Mouse (Mus musculus) hindbrain, embryonic 14.5 days (tissue): ENCODE measurements at regions not wholly inside any gene's neighbourhood (a gene's known extent, or its start where the extent isn't known, plus 50 kb on each side); places are given as distances from the start of the nearest gene placed in this dataset.
"Not testable (repeated sequence)": the region's sequence is repeated elsewhere in the genome, so short reads cannot be mapped to it uniquely, and the experiment has no call there.

ENCODE experiments used
- ATAC-seq: fragments of 200-750 bp; cut with Nextera tagmentation; 2 replicates; pipeline ENCODE4 v1.8.0; 2017; ENCODE audit warnings: moderate number of reproducible peaks, mild to moderate bottlenecking, moderate TSS enrichment, moderate library complexity; ENCODE audit not compliant: low FRiP score
- DNase-seq: peaks from one replicate; pipeline ENCODE4 v3.0.0-alpha.2; 2015; ENCODE audit warnings: low spot score
- H3K27ac ChIP-seq: fragments of 300-500 bp; sonication (generic); 2 replicates; pipeline ENCODE4 v1.5.1; 2014; ENCODE audit warnings: mild to moderate bottlenecking, moderate library complexity
- H3K27me3 ChIP-seq: fragments of 300-500 bp; sonication (generic); 2 replicates; pipeline ENCODE4 v1.6.1; 2014; ENCODE audit warnings: mild to moderate bottlenecking, low read length, mixed read lengths; ENCODE audit not compliant: control insufficient read depth, insufficient read depth
- H3K36me3 ChIP-seq: fragments of 300-500 bp; sonication (generic); replicated peaks from 2 replicates; pipeline ENCODE4 v1.6.1; 2014; ENCODE audit not compliant: control insufficient read depth, insufficient read depth
- H3K4me1 ChIP-seq: fragments of 300-500 bp; sonication (generic); replicated peaks from 2 replicates; pipeline ENCODE4 v1.6.1; 2014; ENCODE audit warnings: antibody characterized with exemption, low read length, mixed read lengths; ENCODE audit not compliant: control insufficient read depth, insufficient read depth
- H3K4me2 ChIP-seq: fragments of 300-500 bp; sonication (generic); replicated peaks from 2 replicates; pipeline ENCODE4 v1.6.1; 2014; ENCODE audit warnings: mild to moderate bottlenecking, moderate library complexity
- H3K4me3 ChIP-seq: fragments of 300-500 bp; sonication (generic); replicated peaks from 2 replicates; pipeline ENCODE4 v1.5.1; 2014; ENCODE audit warnings: mild to moderate bottlenecking, low read length
- H3K9ac ChIP-seq: fragments of 300-500 bp; sonication (generic); 2 replicates; pipeline ENCODE4 v1.6.1; 2014
- H3K9me3 ChIP-seq: fragments of 300-500 bp; sonication (generic); 2 replicates; pipeline ENCODE4 v1.6.1; 2016; ENCODE audit warnings: low read length; ENCODE audit not compliant: control insufficient read depth
- WGBS: fragments of 180-500 bp; shearing (Covaris S2); extraction: QIAGEN DNeasy Blood & Tissue Kit; methylation state at CpG from one replicate; pipeline ENCODE4 v1.1.7; 2014; 5-methylcytosine and 5-hydroxymethylcytosine counted together

- Histone ChIP-seq H3K9me3 (no peaks in the 10 kb centered on the region), H3K9ac (no peak overlapping the region), H3K4me3 (no peak overlapping the region), H3K27me3 (no peaks in the 10 kb centered on the region), H3K4me1 (no peaks in the 10 kb centered on the region), H3K36me3 (no peaks in the 10 kb centered on the region), H3K4me2 (no peak overlapping the region), H3K27ac (no peak overlapping the region)
- 84% methylated on average over 2 of the region's 2 CpGs for WGBS
- no peak for ATAC-seq
- no peak for DNase-seq
Measured at GRCm38 (mm10) chr4:69677315-69677714, 723.1 kb upstream of the Brinp1 start.

DNA sequence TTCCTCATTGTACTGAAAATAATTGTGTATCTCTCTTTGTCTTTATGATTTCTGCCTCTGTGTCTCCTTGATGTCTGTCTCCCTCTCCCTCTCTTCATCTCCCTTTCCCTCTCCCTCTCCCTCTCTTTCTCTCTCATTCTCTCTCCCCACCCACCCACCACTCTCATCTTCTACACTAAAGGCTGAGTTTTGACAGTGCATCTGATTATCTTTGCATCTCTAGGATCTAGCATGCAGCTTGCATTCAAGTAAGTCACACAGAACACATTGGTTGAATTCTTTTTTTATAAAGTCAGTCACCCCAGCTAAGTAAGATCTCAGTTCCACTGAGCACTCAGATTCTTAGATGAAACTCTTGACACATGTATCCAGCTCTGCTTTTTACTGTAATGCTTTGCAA lies 719.3 kb upstream of the Brinp1 start:
- Histone ChIP-seq H3K4me2 (no peak overlapping the region), H3K27me3 (no peaks in the 10 kb centered on the region), H3K27ac (no peak overlapping the region), H3K9me3 (no peaks in the 10 kb centered on the region), H3K9ac (no peak overlapping the region), H3K4me3 (no peak overlapping the region), H3K4me1 (no peaks in the 10 kb centered on the region), H3K36me3 (no peaks in the 10 kb centered on the region)
- DNase-seq: no peak
- no peak for ATAC-seq

- Histone ChIP-seq H3K9ac (no peak overlapping the region), H3K9me3 (no peaks in the 10 kb centered on the region), H3K36me3 (no peaks in the 10 kb centered on the region), H3K4me3 (no peak overlapping the region), H3K4me2 (no peak overlapping the region), H3K27me3 (no peaks in the 10 kb centered on the region), H3K27ac (no peak overlapping the region; the same call in 1 of the 2 replicates), H3K4me1 (peaks cover 4% of the 10 kb centered on the region; the same call in 1 of the 2 replicates)
- ATAC-seq (peak; percentile 73; the same call in 1 of the 2 replicates), DNase-seq (no peak)
- 17% methylated on average over 2 of the region's 2 CpGs for WGBS
Measured at GRCm38 (mm10) chr4:69628908-69629307, 674.7 kb upstream of the Brinp1 start.

GRCm38 (mm10) chr4:69626426-69626825 lies 672.2 kb upstream of the Brinp1 start:
- not testable (repeated sequence) for H3K4me2 ChIP-seq, ATAC-seq, H3K27me3 ChIP-seq, H3K36me3 ChIP-seq, H3K27ac ChIP-seq, H3K9me3 ChIP-seq, DNase-seq, H3K4me3 ChIP-seq, H3K9ac ChIP-seq, H3K4me1 ChIP-seq
- WGBS: 76% methylated on average over 2 of the region's 2 CpGs

GRCm38 (mm10) chr4:69625831-69626230 lies 671.6 kb upstream of the Brinp1 start:
- no peaks in the 10 kb centered on the region for H3K36me3 ChIP-seq
- H3K4me2 ChIP-seq: no peak overlapping the region
- no peaks in the 10 kb centered on the region for H3K9me3 ChIP-seq
- 52% methylated on average over 2 of the region's 2 CpGs for WGBS
- no peaks in the 10 kb centered on the region for H3K27me3 ChIP-seq
- DNase-seq (no peak), ATAC-seq (no peak)
- H3K4me1 ChIP-seq: peaks cover 4% of the 10 kb centered on the region; the same call in 1 of the 2 replicates
- no peak overlapping the region for H3K9ac ChIP-seq
- no peak overlapping the region for H3K4me3 ChIP-seq
- H3K27ac ChIP-seq: no peak overlapping the region

GRCm38 (mm10) chr4:69621058-69621609 lies 666.9 kb upstream of the Brinp1 start:
- WGBS: 94% methylated on average over 2 of the region's 2 CpGs

GRCm38 (mm10) chr4:69618161-69618730 lies 664.0 kb upstream of the Brinp1 start:
- Histone ChIP-seq H3K36me3 (no peaks in the 10 kb centered on the region), H3K4me3 (no peak overlapping the region), H3K9me3 (no peaks in the 10 kb centered on the region), H3K27me3 (no peaks in the 10 kb centered on the region), H3K27ac (no peak overlapping the region), H3K4me1 (no peaks in the 10 kb centered on the region), H3K4me2 (no peak overlapping the region), H3K9ac (no peak overlapping the region)
- ATAC-seq: peak; percentile 80
- DNase-seq: peak; percentile 29
- WGBS: 60% methylated on average over 5 of the region's 5 CpGs

More at GRCm38 (mm10) chr4:69621058-69621609, 666.9 kb upstream of the Brinp1 start:
- Histone ChIP-seq H3K4me2 (no peak overlapping the region), H3K27me3 (no peaks in the 10 kb centered on the region), H3K36me3 (no peaks in the 10 kb centered on the region), H3K4me3 (no peak overlapping the region), H3K9me3 (no peaks in the 10 kb centered on the region), H3K27ac (no peak overlapping the region), H3K4me1 (no peaks in the 10 kb centered on the region), H3K9ac (no peak overlapping the region)
- ATAC-seq: no peak
- no peak for DNase-seq

- Histone ChIP-seq H3K27me3 (no peaks in the 10 kb centered on the region), H3K4me1 (no peaks in the 10 kb centered on the region)
- ATAC-seq: no peak
Measured at GRCm38 (mm10) chr4:69614901-69615300, 660.7 kb upstream of the Brinp1 start.

DNA sequence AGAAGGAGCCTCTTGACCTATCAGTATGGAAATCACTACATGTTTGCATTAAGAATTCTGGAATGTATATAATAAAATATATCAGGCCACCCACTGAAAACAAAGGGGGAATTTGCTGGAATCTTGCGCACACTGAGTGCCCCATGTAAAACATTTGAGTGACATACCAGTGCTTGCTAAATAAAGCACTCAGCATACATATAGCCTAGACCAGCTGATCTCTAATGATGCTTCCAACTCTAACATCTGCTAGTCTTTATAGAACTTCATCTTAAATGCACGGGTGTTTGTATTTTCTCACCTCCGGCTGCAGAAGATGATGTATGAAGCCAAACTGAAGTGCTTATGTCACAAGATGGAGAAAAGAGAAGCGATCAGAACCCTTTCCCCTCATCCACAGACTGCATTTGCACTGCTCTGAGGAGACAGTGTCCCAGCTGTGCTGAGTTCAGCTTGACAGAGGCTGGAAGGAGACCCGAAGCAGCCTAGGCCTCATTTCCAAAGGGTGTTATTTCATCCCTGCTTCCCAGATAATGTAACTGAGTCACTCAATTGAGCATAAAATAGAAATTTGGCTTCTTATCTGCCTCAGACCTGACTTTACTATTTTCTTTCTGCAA lies 657.6 kb upstream of the Brinp1 start:
- H3K36me3 ChIP-seq: no peaks in the 10 kb centered on the region
- 77% methylated on average over 5 of the region's 5 CpGs for WGBS
- H3K9me3 ChIP-seq: no peaks in the 10 kb centered on the region
- H3K4me3 ChIP-seq: no peak overlapping the region
- H3K27ac ChIP-seq: no peak overlapping the region
- DNase-seq (no peak), ATAC-seq (no peak)
- no peaks in the 10 kb centered on the region for H3K27me3 ChIP-seq
- no peak overlapping the region for H3K4me2 ChIP-seq
- H3K4me1 ChIP-seq: no peaks in the 10 kb centered on the region
- no peak overlapping the region for H3K9ac ChIP-seq

More at GRCm38 (mm10) chr4:69614901-69615300, 660.7 kb upstream of the Brinp1 start:
- Histone ChIP-seq H3K36me3 (no peaks in the 10 kb centered on the region), H3K4me3 (no peak overlapping the region), H3K4me2 (no peak overlapping the region), H3K9ac (no peak overlapping the region), H3K9me3 (no peaks in the 10 kb centered on the region), H3K27ac (no peak overlapping the region)
- 86% methylated on average over 1 of the region's 1 CpGs for whole genome bisulfite sequencing
- no peak for DNase-seq
